Mouse (Mus musculus) lung, postnatal 36 days (tissue): ENCODE measurements around the gene Mrgprh.
A peak's percentile ranks its signal among the peaks of the same experiment; 100 is the strongest.

Source experiments
- DNase-seq: peaks from one replicate; pipeline ENCODE4 v3.0.0; 2022; ENCODE audit warnings: mixed read lengths

The Mrgprh gene

DNA sequence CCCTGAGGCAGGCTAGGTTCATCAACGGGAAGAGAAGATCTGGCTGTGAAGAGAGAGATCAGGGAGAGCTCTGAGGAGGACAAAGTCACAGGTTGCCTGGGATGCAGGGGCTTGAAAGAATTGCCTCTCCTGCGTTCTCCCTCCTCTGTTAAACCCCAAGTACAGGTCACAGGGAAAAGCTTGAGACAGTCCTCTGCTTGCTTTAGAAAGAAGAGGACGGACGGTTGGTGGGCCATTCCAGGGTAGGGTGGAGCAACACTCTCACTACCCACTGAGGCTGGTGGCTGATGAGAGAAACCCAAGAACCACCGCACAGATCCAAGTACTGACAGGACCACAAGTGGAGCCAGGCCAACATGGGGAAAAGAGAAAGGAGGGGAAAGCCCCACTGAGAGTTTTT lies at the start of gene Mrgprh:
Gene Mrgprh (plus strand): TSS at position 301 of the 400 bp plus-strand sequence.
- no peak for DNase-seq

DNA sequence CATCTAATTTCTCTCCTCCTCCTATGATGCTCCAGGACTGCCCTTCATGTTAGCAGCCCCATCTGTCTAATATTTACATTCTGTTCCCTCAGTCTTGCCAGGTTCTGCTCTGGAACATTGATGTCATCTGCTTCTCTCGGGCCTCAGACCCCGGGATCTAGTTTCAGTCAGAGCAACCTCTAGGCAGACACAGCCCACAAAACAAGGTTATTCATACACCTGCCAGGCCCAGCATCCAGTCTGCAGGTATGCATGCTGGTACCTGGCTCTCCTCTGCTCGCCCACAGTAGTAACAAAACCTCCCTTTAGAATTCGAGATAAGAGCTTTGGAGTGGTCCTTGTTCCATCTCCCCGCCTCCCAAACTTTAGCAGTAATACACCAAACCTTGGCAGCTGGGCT lies 45.5 kb upstream of the Mrgprh start:
- peak; percentile 16 for DNase-seq

DNA sequence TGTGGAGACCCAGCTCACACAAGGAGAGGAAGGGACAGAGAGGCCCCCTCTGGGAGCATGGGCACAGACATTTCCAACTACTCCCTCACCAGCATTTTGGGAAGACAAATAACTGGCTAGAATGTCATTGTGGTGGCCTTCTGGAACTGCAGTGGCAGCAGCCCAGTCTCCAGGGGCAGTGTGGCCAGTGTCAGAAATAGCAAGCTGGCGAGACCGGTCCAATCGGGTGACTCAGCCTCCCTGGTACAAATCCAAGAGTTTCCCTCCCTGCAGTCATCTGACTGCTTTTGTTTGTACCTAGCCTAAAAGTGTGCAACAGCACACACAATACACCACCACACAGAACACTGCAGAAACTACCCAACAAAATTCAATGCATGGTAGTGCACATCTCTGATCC lies 43.6 kb upstream of the Mrgprh start:
- DNase-seq, result peak; percentile 54

DNA sequence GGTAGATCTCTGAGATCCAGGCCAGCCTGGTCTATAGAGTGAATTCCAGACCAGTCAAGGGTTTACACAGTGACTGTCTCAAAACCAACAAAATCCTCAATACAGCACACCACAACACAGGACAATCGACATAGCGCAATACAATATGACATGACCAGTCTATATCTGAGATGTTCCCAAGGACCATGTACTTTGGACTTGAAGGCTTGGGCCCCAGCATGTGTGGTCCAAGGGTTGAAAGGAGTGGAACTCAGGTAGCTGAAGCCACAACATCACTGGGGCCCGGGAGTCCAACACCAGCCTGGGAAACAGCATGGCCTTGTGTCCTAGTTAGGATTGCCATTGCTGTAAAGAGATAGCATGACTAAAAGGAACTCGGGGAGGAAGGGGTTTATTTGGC lies 43.2 kb upstream of the Mrgprh start:
- DNase-seq, result no peak

DNA sequence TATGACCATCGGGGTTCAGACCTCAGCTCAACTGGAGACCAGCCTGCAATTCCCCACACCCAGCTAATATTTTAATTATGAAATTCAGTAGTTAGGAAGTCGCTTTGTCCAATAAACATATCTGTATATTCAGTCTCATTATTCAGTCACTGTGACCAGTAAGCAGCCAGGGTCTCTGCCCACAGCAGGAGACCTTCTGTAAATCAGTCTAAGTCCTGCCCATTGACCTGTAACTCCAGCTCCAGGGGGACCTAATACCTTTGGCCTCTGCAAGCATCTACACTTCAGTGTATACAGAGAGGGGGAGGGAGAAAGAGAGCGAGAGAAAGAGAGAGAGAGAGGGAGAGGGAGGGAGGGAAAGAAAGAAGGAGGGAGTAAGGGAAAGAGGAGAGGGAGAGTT lies 41.5 kb upstream of the Mrgprh start:
- no peak for DNase-seq

DNA sequence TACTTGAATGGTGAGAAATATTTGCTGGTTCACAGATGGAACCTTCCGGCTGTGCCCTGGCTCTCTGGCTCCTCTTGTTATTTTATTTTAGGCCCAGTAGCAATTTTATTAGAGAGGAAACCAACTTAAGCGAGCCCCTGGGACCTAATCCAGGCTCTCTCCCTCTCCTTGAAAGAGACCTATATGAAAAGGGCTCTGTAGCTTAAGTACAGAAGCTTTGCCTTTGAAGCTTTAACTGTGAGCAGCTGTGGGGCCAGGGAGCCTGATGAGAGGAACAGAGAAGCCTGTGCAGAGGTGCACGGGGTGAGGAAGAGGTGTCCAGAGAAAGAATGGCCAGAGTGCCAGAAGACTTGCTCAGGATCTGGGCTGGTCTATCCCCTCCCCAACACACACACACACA lies 41.0 kb upstream of the Mrgprh start:
- no peak for DNase-seq

DNA sequence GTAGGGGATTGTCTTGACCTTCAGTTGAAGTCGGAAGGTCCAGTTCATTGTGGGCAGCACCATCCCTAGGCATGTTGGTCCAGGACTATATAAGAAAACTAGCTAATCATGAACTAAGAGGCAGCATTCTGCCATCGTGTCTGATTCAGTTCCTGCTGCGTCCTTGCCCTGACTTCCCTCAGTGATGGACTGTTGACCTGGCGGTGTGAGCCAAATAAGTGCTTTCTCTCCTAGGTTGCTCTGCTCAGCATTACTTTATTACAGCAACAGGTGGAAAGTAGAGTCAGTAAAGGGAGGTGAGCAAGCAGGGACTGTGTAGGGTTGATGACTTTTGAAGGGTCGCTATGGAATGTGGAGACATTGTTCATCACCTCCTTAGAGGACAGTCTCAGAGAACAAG lies 40.1 kb upstream of the Mrgprh start:
- DNase-seq, result no peak

DNA sequence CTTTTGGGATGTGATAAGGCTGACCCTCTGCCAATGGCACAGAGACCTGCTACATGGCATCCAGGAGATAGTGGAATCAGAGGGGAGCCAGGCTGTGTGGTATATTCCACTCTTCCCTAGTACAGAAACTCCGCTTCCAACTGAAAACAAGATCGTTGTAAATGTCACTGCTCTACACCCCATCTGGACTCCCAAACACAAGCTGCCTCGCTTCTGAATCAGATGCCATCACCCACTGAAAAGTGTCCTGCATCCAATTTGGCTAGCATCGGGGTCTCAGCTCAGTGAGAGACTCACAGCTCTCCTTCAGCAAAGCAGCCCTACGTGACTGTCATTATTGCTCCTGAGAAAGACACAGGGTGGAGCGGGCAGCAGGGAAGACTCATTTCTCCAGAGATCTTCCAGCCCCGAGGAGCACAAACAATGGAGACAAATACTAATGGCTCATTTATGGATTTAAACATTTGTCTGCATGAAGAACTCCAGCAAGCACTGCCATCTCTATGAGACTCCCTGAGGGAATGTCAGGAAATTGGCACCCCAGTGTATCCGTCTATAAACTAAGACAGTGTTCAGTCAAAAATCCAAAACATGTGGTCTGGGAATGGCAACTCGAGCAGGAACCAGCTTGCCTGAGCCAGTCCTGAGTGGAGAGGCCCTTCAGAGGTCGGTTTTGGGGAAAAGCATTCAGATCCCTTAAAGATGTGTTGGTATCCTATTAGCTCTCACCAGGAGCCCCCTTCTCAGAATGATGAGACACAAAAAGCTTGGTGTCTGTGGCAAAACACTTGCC lies 36.2 kb upstream of the Mrgprh start:
- no peak for DNase-seq

DNA sequence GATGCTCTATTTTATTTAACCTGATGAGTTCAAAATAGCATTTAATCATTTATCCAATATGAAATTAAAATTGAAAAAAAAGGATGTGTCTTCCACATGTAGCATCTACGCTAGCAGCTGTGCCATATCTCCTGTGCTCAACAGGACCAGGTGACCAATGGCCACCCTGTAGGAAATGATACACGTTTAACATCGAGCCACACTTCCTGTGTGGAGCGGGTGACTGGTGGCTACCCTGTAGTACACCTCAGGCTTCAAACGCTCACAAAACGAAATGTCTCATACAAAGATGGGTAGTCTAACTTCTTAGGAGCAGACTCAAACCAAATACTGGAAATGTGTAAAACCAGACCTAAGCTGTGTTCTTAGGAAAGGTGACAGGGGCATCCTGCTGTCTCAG lies 32.0 kb upstream of the Mrgprh start:
- no peak for DNase-seq

DNA sequence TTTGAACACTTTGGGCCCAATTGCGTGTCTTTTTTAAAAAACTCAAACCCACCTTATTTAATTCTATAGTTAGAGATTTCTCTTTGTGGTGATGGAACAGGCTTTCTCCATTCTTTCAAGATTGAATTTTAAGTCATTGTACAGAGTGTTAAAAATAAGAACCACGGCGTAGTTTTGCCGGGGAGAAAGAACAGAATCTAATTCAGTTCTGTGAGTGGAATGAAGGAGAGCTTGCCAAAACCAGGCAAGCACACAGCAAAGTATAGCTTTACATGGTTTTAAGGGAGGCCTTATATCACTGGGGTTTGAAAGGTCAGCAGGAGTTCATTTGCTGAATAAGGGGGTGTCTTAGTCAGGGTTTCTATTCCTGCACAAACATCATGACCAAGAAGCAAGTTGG lies 31.3 kb upstream of the Mrgprh start:
- no peak for DNase-seq

DNA sequence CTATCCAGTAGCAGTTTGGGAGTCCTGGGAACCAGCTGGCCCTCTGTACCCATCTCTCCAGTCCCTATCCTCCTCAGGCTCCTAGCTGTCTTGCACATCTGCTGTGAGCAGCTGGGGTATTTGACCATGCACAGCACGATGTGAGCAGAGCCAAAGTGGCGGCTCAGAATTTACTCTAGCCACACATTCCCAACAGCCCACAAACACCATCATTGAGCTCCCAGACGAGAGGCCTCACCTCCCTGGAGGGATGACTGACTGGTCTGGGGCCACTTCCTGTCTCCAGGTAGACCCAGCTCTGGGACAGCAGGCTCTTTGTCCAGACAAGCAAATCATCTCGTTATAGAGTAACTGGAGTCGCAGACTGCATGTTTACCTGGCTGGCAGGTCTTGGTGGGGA lies 30.0 kb upstream of the Mrgprh start:
- DNase-seq, result no peak

DNA sequence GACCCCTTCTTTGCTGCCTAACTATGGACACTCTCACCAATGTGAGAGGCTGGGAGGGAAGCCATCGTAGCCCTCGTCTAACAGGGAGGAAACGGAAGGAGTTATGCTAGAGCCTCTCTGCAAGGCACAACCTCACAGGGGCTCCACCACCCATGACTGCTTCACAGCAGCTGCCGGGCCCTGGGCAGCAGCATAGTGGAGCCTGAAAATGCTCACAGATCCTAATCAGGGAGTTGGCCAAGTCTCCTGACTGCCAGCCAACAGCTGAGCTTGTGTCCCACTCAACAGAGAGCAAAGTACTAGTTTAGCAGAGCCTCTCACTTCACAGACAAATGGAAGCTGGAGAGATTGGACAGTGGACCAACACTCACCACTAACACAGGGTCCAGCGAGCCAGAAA lies 29.4 kb upstream of the Mrgprh start:
- DNase-seq, result no peak

DNA sequence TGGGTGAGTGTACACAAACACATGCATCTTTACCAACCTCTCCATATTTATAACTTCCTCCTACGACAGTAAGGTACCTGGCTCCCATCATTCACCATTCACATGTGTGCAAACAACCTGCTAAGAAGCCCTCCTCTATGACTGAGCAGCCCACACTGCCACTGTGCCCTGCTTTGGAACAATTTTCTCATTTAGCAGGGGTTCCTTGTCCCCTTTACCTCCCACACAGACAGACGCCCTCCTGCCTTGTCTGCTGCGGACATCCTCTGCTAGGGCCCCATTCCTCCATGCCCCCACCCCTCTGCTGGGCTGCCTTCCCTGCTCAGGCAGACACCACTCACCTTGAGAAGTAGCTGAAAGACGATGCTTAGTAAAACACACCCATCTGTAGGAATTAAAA lies 28.1 kb upstream of the Mrgprh start:
- no peak for DNase-seq

DNA sequence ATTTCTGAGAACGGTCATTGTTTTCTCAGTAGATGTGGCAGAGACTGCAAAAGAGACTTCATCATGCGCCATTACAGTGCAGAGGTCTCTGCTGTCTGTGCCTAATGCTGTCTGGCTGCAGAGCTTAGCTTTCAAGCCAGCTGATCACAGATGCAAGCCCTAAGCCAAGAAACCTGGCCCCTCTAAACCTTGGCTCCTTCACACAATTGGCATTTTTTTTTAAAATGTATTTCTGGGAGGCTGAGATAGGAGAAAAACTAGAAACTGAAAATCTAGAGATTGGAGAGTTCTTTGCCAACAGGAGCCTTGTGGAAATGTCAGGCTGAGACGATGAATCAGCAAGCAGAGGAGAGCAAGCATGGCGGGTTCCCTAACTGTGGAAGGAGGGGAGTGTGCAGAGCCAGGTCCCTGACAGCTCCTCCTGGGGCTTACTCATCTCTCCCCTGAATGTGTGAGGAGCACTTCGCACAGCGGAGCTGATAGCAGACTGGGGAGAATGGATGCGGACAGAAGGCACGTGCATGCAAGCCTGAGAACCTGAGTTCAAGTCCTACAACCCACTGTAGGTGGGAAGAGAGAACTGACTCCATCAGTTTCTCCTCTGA lies 26.0 kb upstream of the Mrgprh start:
- no peak for DNase-seq

DNA sequence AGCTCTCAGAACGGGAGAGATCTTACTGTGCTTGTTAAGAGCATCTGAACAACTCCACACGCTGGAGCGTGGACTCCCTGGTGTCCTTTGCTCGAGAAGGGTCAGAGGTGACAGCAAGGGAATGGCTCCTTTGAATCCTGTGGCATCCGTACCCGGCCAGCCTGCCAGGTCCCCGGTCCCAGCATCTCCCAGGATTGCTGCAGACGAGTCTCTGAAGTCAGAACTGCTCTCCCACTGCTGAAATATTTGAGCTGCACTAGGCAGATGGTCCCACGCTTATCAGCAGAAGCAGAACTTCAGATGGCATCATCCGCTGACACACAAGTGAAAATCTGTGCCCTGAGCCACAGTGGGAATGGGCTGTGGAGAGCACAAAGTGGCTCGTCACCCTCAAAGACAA lies 24.1 kb upstream of the Mrgprh start:
- DNase-seq, result no peak

DNA sequence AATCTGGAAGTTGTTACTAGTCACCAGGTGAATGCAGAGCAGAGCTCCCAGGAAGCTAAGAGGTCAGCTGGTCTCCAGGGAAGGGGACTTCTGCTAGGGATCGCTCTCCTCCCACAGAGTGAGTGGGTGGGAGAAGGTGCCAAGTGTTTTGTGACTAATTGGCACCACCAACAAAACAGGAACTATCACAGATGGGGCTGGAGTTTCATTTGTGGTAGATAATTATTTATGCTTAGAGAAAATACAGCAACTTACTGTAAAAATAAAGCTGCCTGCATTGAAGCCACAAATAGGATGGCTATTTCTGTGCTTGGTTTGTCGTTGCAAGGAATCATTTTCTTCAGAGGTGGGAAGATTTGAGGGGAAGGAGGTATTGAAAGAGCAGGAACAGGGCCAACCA lies 22.0 kb upstream of the Mrgprh start:
- no peak for DNase-seq

DNA sequence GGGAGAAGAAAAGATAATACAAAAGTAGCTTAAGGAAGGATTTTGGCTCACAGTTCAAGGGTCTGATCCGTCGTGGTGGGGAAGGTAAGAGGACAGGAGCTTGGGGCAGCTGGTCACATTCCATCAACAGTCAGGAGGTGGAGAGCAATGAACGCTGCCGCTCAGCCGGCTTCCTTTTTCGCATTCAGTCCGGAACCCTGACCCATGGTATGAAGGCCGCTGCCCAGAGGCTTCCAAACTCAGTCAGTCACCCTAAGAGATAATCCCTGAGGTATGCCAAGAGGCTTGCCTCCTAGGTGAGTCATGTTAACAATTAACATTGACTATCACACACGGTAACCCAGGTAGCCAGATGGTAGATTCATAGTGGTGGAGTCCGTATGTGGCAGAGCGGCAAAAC lies 21.4 kb upstream of the Mrgprh start:
- DNase-seq, result no peak

DNA sequence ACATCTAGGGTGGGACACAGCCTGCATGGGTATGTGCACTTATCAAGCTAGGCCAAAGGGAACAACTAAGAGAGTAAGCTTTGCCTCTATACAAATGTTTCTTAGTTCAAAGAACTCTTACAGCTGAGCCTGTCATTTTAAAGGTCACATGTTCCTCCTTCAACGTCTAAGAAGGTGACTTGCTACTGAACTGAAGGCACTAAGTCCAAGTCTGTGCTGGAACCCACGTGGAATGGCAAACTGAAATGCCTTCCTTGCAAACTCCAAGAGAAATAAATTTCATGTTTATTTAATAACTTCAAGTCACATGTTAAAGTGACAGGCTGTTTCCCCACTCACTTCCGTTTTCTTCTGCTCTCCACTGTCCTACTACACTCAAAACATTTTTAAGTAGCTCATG lies 18.4 kb upstream of the Mrgprh start:
- no peak for DNase-seq

DNA sequence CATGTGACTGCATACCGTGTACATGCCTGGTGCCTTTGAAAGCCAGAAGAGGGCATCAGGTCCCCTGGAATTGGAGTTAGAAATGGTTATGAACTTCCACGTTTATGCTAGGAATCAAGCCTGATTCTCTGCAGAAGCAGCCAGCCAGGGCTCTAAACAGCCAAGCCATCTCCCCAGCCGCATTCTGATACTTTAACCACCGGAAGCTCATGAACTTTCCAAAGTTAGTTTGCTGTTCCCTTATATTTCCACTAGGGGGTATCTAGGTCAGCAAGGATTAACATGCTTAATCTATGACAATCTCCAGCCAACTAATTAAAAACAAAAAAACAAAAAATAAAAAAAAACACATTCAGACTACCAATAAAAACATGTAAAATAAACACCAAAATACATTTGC lies 17.8 kb upstream of the Mrgprh start:
- peak; percentile 22 for DNase-seq

DNA sequence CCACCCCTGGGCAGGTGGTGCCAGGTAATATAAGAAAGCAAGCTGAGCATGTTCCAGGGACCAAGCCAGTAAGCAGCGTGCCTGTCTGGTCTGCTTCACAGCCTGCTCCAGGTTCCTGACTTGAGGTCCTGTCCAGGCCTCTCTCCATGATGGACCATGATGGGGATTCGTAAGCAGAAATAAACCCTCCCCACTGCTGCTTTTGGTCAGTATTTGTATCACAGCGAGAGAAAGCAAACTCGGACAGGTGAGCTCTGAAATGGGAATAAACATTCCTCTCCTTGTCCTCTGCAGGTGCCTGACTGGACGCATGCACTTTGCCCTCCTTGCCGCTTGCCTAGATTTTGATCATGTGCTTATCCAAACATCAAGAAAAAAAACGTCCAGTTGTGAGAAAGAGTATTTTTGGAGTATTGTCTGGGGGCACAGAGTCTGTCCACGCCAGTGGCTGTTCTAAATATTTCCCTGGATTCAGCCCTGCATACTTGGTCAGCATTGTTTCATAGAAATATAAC lies 16.8 kb upstream of the Mrgprh start:
- DNase-seq, result no peak

DNA sequence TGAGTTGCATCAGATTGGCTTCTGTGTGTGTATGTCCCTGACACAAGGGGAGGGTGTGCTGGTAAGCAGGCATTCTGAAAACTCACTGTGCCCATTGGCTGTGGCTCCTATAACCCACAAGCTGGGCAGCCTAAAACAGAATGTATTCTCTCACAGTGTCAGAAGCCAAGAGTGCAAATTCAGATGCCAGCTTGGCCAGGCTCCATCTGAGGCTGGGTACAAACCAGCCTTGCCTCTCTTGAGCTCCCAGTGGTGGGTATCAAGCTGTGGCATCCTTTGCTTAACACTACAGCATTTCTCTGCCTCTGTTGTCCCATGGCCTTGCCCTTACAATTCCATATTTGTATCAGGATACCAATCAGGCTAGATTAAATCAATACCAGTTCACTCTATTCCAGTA lies 11.7 kb upstream of the Mrgprh start:
- DNase-seq, result no peak

DNA sequence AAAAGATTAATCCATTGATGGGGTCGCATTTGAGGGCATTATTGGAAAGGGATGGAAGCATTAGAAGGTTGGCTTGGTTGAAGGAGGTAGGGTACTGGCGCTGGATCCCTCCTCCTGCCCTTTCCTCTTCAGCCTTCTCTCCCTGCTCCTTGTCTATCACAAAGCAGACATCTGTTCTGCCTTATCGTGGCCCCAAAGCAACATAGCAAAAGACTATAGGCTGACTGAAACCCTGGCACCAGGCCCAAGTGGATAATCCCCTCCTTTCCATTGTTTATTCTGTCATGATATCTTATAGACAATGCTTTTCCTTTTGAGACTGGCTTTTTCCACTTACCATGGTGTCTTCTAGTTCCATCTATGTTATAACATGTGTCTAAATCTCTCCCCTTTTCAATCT lies 10.4 kb upstream of the Mrgprh start:
- no peak for DNase-seq

DNA sequence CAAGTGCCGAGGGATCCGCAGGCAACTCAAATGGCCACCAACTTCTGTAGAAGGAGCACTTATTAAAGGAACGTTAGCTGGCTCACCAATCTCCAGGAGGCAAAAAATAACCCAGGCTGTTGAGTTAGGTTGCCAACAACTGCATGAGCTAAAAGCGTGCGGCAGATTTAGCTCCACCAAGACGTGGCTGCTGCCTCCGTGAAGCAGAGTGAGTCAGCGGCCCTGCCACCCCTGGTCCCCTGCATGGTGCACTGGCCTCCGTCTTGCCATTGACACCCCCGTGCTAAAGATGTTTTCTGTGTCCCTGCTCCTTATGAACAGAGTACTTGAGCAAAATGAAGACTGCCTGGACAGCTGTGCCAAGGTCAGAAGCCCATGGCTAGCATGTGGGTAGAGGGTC lies 9.0 kb upstream of the Mrgprh start:
- no peak for DNase-seq

DNA sequence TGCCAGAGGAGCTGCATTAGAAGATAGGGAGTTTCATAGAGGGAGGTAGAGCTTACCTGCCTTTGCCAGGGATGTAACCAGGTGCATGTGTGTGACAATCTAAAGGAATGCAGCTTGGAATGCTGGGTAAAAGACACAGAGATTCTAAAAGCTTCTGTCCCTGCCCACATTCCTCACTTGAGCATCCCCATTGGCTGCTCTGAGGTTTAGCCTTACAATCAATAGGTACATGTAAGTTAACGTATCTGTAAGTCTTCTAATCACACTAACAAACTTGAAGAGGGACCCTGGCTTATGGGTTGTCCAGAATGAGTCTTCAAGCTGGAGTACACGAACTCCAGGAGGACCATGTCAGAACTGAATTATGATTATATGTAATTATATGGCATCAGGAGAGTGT lies 7.8 kb upstream of the Mrgprh start, which contains the start of gene Mas1:
Gene Mas1 (minus strand): TSS at position 101 of the 400 bp plus-strand sequence.
- DNase-seq, result no peak

DNA sequence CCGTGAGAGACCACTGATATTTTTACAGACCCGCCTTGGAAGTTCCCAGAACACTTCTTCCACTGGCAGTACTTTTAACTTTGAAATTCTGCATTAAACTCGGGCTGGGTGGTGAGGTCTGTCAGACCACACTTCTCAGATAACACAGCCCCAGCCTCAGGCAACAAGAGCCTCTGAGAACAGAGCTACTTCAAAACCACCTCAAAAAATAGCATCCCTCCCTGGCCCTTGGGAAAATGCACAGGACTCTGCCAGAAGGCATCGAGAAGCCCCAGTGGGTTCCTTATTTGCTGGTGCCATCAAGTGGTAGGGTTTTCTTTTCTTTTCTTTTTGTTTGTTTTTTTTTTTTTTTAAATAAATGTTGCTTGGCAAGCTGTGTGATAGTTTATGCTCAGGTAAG lies 7.2 kb upstream of the Mrgprh start:
- DNase-seq, result no peak
